Mouse (Mus musculus): ENCODE results near the gene Fbxl8. TPM values are rescaled to one million over a fixed set of nuclear protein-coding genes. Genes with fewer than 3 reads are reported as not detected.

Gene Fbxl8
- 1.7 and 2.3 TPM in 2 replicates for polyA plus RNA-seq (2021; fragmentation: Nextera tagmentation)
- long read RNA-seq, experiment 1, transcript Fbxl8-201 (3 exons, 1,901 nt) = major isoform, 7 of 8 reads
- long read RNA-seq, experiment 1, partial matches to known transcripts = 0 of 8 reads
- long read RNA-seq, experiment 1, other reads (novel, unspliced or antisense) = 1 of 8 reads
- long read RNA-seq, experiment 2, partial matches to known transcripts = 1 of 2 reads
- long read RNA-seq, experiment 2, other reads (novel, unspliced or antisense) = 0 of 2 reads

GRCm38 (mm10) chr8:105264024-105264982 is at the start of gene Fbxl8, which contains the start of gene Tradd:
Gene Fbxl8 (plus strand): TSS chr8:105264648.
Gene Tradd (minus strand): TSS chr8:105264609.

DNA sequence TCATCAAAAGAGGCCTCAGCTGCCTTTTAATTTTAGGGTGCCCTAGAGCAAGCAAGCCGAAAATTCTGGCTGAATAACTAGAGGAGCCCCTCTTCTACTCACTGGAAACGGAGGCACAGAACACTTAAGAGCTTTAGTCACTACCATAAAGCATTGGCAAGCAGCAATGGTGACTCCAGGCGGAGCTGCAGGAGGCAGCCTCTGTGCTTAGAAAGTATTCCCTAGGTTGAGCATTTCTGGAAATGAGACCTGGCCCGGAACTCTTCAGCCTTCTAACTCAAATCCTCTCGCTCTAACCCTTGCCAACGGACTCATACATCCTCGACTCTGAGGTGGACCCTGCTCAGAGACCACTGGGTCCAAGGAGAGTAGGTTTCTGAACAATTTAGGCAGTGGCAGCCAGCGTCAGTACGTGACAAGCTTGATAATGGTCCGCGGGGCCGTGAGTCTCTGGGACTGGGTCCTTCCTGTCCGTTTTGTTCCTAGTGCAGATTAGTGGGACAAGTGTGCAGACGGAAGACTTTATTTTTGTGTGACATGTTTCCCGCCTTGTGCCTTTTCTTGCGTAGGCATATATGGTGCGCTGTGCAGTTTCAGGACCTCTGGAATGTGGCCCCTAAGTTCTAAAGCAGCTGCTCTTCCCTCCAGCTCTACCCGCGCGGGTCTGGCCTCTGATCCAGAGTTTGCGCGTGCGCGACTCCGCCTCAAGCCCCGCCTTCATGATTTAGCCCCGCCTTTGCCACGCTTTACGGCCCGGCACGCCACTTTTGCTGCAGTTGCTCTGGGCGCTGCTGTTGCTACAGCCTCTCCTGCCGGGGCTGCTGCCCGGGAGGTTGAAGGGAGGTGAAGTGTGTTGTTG is 39.8 kb upstream of the Fbxl8 start, which contains the start of gene D230025D16Rik:
TSS of gene D230025D16Rik (plus strand) at position 733 of the 859 bp plus-strand sequence.

DNA sequence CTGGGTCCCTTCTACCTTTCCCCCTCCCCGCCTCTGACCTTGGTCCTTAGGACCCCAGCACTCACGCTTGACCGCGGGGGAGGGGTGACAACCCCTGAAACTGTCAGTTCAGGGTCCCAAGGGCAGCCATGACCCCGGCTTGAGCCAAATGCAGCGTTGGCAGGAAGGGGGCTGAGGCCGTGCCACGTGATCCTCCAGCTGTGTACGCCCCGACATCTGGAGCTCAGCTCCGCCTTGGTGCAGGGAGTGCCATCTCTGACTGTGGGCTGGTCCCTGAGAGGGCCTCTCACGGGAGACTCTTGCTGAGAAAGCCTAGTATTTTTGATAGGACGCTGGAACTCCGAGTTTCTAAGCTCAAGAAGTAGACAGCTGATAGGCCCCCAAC is 9.5 kb upstream of the Fbxl8 start, which contains the start of gene B3gnt9:
TSS of gene B3gnt9 (minus strand) at position 188 of the 385 bp plus-strand sequence.

DNA sequence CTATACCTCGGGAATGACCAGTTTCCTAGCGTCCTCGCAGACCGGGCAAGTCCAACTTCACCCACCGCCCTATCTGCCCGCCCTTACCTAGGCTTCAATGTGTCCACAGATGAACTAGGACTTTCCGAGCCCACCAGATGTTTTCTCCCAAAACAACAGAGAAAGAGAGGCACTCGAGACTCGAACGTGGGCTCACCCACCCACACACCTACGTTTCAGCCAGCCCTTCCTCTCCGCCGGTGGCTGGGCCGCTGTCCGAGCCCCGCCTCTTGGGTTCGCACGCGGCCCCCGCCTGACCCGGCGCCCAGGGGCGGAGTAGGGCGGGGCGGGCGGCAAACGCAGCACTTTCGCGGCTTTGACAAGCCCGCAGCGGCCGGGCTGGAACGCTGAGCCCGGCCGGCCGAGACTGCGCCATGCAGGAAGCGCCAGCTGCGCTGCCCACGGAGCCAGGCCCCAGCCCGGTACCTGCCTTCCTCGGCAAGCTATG is 5.1 kb downstream of the Fbxl8 start, which contains the start of gene Hsf4:
TSS of gene Hsf4 (plus strand) at position 341 of the 487 bp plus-strand sequence.

DNA sequence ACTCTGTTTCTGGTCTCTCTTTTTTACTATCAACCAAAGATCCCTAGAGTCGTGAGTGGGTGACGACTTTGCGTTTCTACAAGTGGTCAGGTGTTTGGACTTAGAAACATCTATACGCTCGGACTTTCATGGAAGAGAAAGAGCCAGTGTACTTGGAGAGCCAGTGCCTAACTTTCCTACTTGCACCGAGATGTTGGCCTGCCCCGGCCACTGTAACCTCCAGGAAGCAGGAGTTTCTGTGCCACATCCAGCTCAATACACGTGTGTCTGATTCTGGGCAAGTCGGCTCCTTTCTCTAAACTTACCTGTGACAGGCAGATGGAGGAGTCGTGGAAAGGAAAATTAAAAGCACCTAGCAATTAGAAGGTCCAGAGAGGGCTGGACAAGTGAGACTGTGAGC is 11.4 kb downstream of the Fbxl8 start, which contains the start of gene Nol3:
TSS of gene Nol3 (plus strand) at position 301 of the 400 bp plus-strand sequence.

DNA sequence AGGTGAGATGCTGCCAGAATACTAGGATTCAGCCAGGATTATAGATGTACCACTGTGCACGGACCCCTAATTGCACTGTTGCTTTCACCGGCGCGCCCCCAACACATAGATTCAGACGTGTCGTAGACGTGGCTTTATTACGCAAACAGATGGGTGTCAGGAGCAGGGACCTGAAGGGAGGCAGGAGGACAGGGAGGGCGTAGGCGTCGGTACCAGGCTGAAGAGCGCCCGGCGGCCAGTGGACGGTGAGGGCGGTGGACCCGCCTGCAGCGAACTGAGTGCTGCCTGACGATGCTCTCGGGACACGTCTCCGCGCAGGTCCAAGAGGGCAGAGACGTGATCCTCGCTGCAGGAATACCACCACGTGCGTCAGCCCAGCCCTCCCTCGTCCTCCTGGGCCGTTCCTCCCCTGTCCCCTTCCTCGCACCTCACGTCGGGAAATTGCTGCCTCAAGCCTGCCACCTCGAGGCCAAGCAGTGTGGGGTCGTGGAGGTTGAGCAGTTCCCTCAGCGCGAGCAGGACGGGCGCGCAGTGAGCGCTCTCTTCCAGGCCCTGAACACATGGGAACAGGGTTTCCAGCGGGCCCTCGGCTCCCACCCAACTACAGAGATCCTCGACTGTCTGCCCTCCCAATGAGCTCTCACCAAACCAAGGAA is 25.5 kb downstream of the Fbxl8 start, which contains the start of gene 4931428F04Rik:
TSS of gene 4931428F04Rik (minus strand) at position 60 of the 656 bp plus-strand sequence.

GRCm38 (mm10) chr8:105295895-105296573 is 31.6 kb downstream of the Fbxl8 start, which contains the start of gene Exoc3l:
Gene Exoc3l (minus strand): TSS chr8:105296101.

GRCm38 (mm10) chr8:105297511-105298192 is 33.2 kb downstream of the Fbxl8 start, which contains the start of gene E2f4:
Gene E2f4 (plus strand): TSS chr8:105297663.

GRCm38 (mm10) chr8:105305211-105306145 is 41.0 kb downstream of the Fbxl8 start, which contains the start of gene Elmo3:
Gene Elmo3 (plus strand): TSS chr8:105305601.

Other genes with a start within 250 kb of the Fbxl8 start
- gene Ces3a, start 216.0 kb upstream of the Fbxl8 start, polyA plus RNA-seq (2021; fragmentation: Nextera tagmentation) = not detected in 2 replicates
- gene Ces3b, start 180.9 kb upstream of the Fbxl8 start, polyA plus RNA-seq (2021; fragmentation: Nextera tagmentation) = not detected in 2 replicates
- gene Ces4a, start 132.8 kb upstream of the Fbxl8 start, polyA plus RNA-seq (2021; fragmentation: Nextera tagmentation) = not detected in 2 replicates
- 8.5 and 10.8 TPM in 2 replicates for gene Cbfb, start 94.0 kb upstream of the Fbxl8 start, polyA plus RNA-seq (2021; fragmentation: Nextera tagmentation)
- 22.2 and 27.3 TPM in 2 replicates for gene D230025D16Rik, start 39.5 kb upstream of the Fbxl8 start, polyA plus RNA-seq (2021; fragmentation: Nextera tagmentation)
- 3.3 and 4.8 TPM in 2 replicates for gene B3gnt9, start 9.5 kb upstream of the Fbxl8 start, polyA plus RNA-seq (2021; fragmentation: Nextera tagmentation)
- gene Tradd, start within 50 bp of the Fbxl8 start, polyA plus RNA-seq (2021; fragmentation: Nextera tagmentation) = 8.4 and 9.6 TPM in 2 replicates
- 3.0 and 10.1 TPM in 2 replicates for gene Hsf4, start 5.2 kb downstream of the Fbxl8 start, polyA plus RNA-seq (2021; fragmentation: Nextera tagmentation)
- gene Nol3, start 11.5 kb downstream of the Fbxl8 start, polyA plus RNA-seq (2021; fragmentation: Nextera tagmentation) = 24.6 and 25.1 TPM in 2 replicates
- 11.4 and 13.1 TPM in 2 replicates for gene 4931428F04Rik, start 25.2 kb downstream of the Fbxl8 start, polyA plus RNA-seq (2021; fragmentation: Nextera tagmentation)
- gene Exoc3l, start 31.5 kb downstream of the Fbxl8 start, polyA plus RNA-seq (2021; fragmentation: Nextera tagmentation) = 3.5 and 4.2 TPM in 2 replicates
- 6.2 and 34.8 TPM in 2 replicates for gene E2f4, start 33.0 kb downstream of the Fbxl8 start, polyA plus RNA-seq (2021; fragmentation: Nextera tagmentation)
- 0.30 and 0.51 TPM in 2 replicates for gene Elmo3, start 41.0 kb downstream of the Fbxl8 start, polyA plus RNA-seq (2021; fragmentation: Nextera tagmentation)
- gene Lrrc29, start 61.6 kb downstream of the Fbxl8 start, polyA plus RNA-seq (2021; fragmentation: Nextera tagmentation) = 0.59 and 0.69 TPM in 2 replicates
- gene Tmem208, start 61.7 kb downstream of the Fbxl8 start, polyA plus RNA-seq (2021; fragmentation: Nextera tagmentation) = 107 and 111 TPM in 2 replicates
- gene Fhod1, start 83.3 kb downstream of the Fbxl8 start, polyA plus RNA-seq (2021; fragmentation: Nextera tagmentation) = 0.18 and 0.25 TPM in 2 replicates
- 2.7 and 6.3 TPM in 2 replicates for gene Slc9a5, start 84.2 kb downstream of the Fbxl8 start, polyA plus RNA-seq (2021; fragmentation: Nextera tagmentation)
- not detected in 2 replicates for gene Plekhg4, start 108.6 kb downstream of the Fbxl8 start, polyA plus RNA-seq (2021; fragmentation: Nextera tagmentation)
- gene Kctd19, start 148.9 kb downstream of the Fbxl8 start, polyA plus RNA-seq (2021; fragmentation: Nextera tagmentation) = not detected in 2 replicates
- 0.18 TPM in 1 of 2 replicates, not detected in the other for gene Lrrc36, start 148.9 kb downstream of the Fbxl8 start, polyA plus RNA-seq (2021; fragmentation: Nextera tagmentation)
- 48.4 and 62.7 TPM in 2 replicates for gene Tppp3, start 206.9 kb downstream of the Fbxl8 start, polyA plus RNA-seq (2021; fragmentation: Nextera tagmentation)
- gene Zdhhc1, start 232.3 kb downstream of the Fbxl8 start, polyA plus RNA-seq (2021; fragmentation: Nextera tagmentation) = 21.7 and 24.6 TPM in 2 replicates